Mouse (Mus musculus): ENCODE data around the gene Gm21761.
"Not testable (repeated sequence)": the region's sequence is repeated elsewhere in the genome, so short reads cannot be mapped to it uniquely, and the experiment has no call there.

- not testable (repeated sequence) for TF ChIP-seq CTCF (IDR thresholded peaks at IDR 0.05; ENCODE audit: low read depth, low read length); POLR2A (IDR thresholded peaks at IDR 0.05; ENCODE audit: insufficient read depth, low read length); EP300 (IDR thresholded peaks at IDR 0.05; ENCODE audit: insufficient read depth, low read depth, low read length)
Observed at GRCm38 (mm10) chr13:119968193-119968592, 39.1 kb upstream of the Gm21761 start.
